Mouse (Mus musculus): Measurements from ENCODE around the gene Il9. TPM values are rescaled to one million over a fixed set of nuclear protein-coding genes. Genes with fewer than 3 reads are reported as not detected.

Gene Il9
- polyA plus RNA-seq (2017; shearing (Covaris generic)) = not detected

DNA sequence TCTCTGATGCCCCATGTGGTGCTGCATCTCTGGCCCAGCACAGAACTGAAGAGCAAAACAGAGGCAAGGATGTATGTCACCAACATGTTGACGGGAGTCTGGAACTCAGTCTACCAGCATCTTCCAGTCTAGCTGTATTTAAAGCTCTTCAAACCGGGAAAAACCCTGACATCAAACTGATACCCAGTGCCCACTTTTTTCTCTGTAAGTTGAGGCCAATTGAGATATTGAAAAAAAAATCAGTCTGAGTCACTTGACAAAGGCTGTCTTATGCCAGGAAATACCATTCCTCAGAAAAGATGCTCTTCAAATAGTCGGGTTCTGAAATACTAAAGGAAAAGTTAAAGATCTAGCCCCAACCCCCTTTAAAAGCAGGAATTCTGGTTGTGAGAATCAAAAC, at the start of gene Il9:
Gene Il9 (minus strand): TSS at position 101 of the 400 bp plus-strand sequence.

DNA sequence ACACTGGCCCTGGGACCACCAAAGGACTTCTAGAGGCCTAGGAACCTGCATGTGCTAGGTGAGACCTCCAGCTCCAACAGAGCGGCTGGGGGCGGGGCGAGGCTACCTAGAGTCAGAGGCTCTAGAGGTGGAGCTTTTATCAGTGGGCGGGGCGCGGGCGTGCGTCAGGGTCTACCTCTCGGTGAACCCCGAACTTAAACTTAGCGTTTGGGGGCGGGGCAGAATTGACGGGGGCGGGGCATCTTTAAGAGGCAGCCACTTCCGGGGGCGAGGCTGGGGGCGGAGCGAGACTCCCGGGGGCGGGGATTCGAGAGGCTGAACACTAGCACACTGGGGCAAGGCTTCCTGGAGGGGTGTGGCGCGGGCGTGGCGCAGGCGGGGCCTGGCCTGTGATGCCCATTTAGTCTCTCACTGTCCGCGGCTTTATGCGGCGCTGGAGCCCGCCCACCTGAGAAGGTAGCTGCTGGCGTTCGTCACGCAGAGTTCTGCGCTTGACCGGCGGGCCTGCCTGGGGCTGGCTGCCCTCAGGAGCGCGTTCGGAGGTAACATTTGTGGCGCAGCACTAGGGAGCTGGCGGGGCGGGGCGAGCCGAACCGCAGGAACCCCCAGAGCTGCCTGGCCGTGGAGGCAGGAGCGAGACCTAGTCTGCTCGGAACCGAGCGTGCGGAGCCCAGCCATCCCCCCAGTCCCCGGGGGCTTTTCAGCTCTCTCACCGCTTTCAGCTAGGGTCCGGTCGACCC, 40.2 kb upstream of the Il9 start, which contains the start of gene Fbxl21:
Gene Fbxl21 (plus strand): TSS at position 392 of the 740 bp plus-strand sequence.

DNA sequence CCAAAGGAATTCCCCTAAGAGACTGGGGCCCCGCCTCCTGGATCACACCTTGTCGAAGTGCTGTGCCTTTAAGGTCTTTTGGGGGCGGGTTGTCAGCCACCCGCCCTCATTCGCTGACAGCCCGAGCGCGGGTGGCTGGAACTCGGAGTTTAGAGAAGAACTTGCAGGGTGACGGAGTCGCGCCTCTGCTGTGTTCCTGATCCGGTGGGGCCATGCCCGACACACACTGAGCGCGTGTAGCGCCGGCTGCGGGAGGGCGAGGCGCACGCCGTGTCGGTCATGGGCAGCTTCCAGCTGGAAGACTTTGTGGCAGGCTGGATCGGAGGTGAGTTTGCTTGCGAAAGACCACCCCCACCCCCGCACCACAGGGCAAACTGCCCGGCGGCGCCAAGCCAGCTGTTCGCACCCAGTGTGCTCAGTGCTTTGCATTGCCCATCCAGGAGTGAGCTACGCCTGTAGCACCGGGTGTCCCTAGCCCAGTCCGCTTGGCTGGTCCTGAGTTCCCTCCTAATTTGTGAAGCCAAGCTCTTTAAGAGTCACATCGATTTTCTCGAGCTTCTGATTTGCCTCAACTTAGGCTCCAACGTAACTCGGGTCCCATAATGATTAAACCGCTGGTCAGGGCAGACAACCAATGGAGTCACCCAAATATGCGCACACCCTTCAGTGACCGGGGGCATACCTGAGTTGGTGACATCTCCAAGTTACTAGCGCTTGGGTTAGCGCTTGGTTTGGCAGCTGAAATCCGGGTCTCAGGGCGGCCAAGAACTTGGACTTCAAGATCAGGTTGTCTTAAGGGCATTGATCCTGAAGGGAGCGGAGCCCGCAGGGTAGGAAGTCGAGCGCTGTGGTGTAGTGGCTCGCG, 43.6 kb downstream of the Il9 start, which contains the start of gene Slc25a48:
Gene Slc25a48 (plus strand): TSS at position 145 of the 865 bp plus-strand sequence.

Other genes with a start within 250 kb of the Il9 start
- gene Neurog1, start 230.1 kb downstream of the Il9 start, polyA plus RNA-seq (2017; shearing (Covaris generic)) = not detected
- not detected for gene Cxcl14, start 185.7 kb downstream of the Il9 start, polyA plus RNA-seq (2017; shearing (Covaris generic))
- gene Gm3045, start 55.7 kb downstream of the Il9 start, polyA plus RNA-seq (2017; shearing (Covaris generic)) = not detected
- gene Slc25a48, start 43.9 kb downstream of the Il9 start, polyA plus RNA-seq (2017; shearing (Covaris generic)) = not detected
- gene Fbxl21, start 40.2 kb upstream of the Il9 start, polyA plus RNA-seq (2017; shearing (Covaris generic)) = 0.22 TPM
- gene Lect2, start 66.3 kb upstream of the Il9 start, polyA plus RNA-seq (2017; shearing (Covaris generic)) = not detected
- not detected for gene Tgfbi, start 127.3 kb upstream of the Il9 start, polyA plus RNA-seq (2017; shearing (Covaris generic))
- 44.7 TPM for gene Smad5, start 220.8 kb upstream of the Il9 start, polyA plus RNA-seq (2017; shearing (Covaris generic))

Data from naive thymus-derived CD4-positive, alpha-beta T cell, adult 5 months (primary cell).